Mouse (Mus musculus): ENCODE results near the gene Neurl2. TPM values are rescaled to one million over a fixed set of nuclear protein-coding genes. Genes with fewer than 3 reads are reported as not detected.
"Not testable (repeated sequence)": the region's sequence is repeated elsewhere in the genome, so short reads cannot be mapped to it uniquely, and the experiment has no call there.

The Neurl2 gene
- polyA plus RNA-seq, 1 experiment from 2014 or later = 6.3 TPM

GRCm38 (mm10) chr2:164804533-164805331 is 28.5 kb downstream of the Neurl2 start, which contains the start of the genes Acot8 and Zswim3:
TSS of gene Acot8 (minus strand) at chr2:164804882.
TSS of gene Zswim3 (plus strand) at chr2:164805098.
- DNase-seq (peak; percentile 100), ATAC-seq (ENCODE audit: insufficient read depth) (peak; percentile 97)
- Histone ChIP-seq H3K4me3 (ENCODE audit: low read depth, low read length) (peak within 1 kb of the TSS; percentile 81), H3K9me3 (ENCODE audit: low read depth, low read length) (no peaks in the 10 kb centered on the region), H3K4me2 (peak within 1 kb of the TSS; percentile 88), H3K27ac (ENCODE audit: low read depth) (peak within 1 kb of the TSS; percentile 82), H3K36me3 (ENCODE audit: insufficient read depth) (peaks cover 15% of the 10 kb centered on the region; the same call in 1 of the 2 replicates), H3K4me1 (ENCODE audit: insufficient read depth) (peaks cover 5% of the 10 kb centered on the region), H3K27me3 (ENCODE audit: insufficient read depth, low read length) (no peaks in the 10 kb centered on the region), H3K9ac (peak within 1 kb of the TSS; percentile 81)
- WGBS = under 1% methylated on average over 47 of the region's 47 CpGs
- TF ChIP-seq CTCF (IDR thresholded peaks at IDR 0.05; ENCODE audit: low read depth) = no peak

- Histone ChIP-seq H3K4me1 (ENCODE audit: insufficient read depth) (peaks cover 5% of the 10 kb centered on the region), H3K27ac (ENCODE audit: low read depth) (no peak overlapping the region), H3K4me2 (peak overlapping the region; percentile 88), H3K27me3 (ENCODE audit: insufficient read depth, low read length) (no peaks in the 10 kb centered on the region), H3K9me3 (ENCODE audit: low read depth, low read length) (no peaks in the 10 kb centered on the region), H3K4me3 (ENCODE audit: low read depth, low read length) (peak overlapping the region; percentile 81), H3K36me3 (ENCODE audit: insufficient read depth) (peaks cover 22% of the 10 kb centered on the region; the same call in 1 of the 2 replicates), H3K9ac (peak overlapping the region; percentile 81)
- DNase-seq (no peak), ATAC-seq (ENCODE audit: insufficient read depth) (no peak)
- TF ChIP-seq CTCF (IDR thresholded peaks at IDR 0.05; ENCODE audit: low read depth) = no peak
- 50% methylated on average over 1 of the region's 1 CpGs for whole genome bisulfite sequencing
Observed at GRCm38 (mm10) chr2:164803921-164804313, 29.3 kb downstream of the Neurl2 start.

DNA sequence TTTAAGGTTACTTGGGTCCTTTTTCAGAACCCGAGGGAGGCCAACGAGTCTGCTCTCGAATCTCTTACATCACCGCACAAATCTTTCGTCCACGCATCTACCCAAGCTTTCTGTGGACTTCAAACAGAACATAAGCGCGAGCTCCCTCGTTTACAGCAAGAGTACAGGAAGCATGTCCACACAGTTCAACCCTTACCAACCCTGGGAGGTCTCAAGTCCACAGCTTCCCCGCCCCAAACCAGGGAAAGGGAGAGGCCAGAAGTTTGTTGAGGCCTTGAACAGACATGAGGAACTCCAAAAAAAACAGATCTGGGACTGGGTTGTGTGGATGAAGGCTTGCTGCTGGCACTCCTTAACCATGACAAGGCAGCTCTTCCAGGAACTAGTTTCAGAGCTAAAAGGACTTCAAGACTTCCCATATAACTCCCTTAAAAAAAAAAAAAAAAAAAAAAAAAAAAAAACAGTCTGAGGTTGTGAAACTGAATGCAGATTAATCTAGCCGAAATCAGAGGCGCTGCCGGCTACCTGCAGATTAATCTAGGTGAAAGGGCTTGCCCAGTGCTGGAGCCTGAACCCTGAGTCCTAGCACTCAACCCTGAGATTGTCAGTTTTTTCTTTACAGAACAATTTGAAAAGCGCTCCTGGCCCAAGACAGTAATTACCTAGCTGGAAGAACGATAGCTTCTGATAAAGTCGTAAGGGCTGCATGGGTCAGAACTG is 29.9 kb downstream of the Neurl2 start:
- ATAC-seq (ENCODE audit: insufficient read depth) (no peak), DNase-seq (no peak)
- TF ChIP-seq CTCF (IDR thresholded peaks at IDR 0.05; ENCODE audit: low read depth) = no peak
- Histone ChIP-seq H3K9ac (peak overlapping the region; percentile 81), H3K27me3 (ENCODE audit: insufficient read depth, low read length) (no peaks in the 10 kb centered on the region), H3K27ac (ENCODE audit: low read depth) (no peak overlapping the region), H3K9me3 (ENCODE audit: low read depth, low read length) (no peaks in the 10 kb centered on the region), H3K4me2 (peak overlapping the region; percentile 88), H3K4me3 (ENCODE audit: low read depth, low read length) (peak overlapping the region; percentile 81), H3K4me1 (ENCODE audit: insufficient read depth) (peaks cover 5% of the 10 kb centered on the region), H3K36me3 (ENCODE audit: insufficient read depth) (peaks cover 20% of the 10 kb centered on the region)
- 88% methylated on average over 16 of the region's 16 CpGs for WGBS

GRCm38 (mm10) chr2:164800252-164801004 is 32.8 kb downstream of the Neurl2 start:
- 87% methylated on average over 13 of the region's 13 CpGs for WGBS
- H3K4me1 ChIP-seq (ENCODE audit: insufficient read depth) = peaks cover 5% of the 10 kb centered on the region
- H3K9ac ChIP-seq = no peak overlapping the region
- ATAC-seq (ENCODE audit: insufficient read depth) (no peak), DNase-seq (no peak)
- H3K4me3 ChIP-seq (ENCODE audit: low read depth, low read length) = no peak overlapping the region
- H3K27me3 ChIP-seq (ENCODE audit: insufficient read depth, low read length) = no peaks in the 10 kb centered on the region
- TF ChIP-seq CTCF (IDR thresholded peaks at IDR 0.05; ENCODE audit: low read depth) = no peak
- no peak overlapping the region for H3K4me2 ChIP-seq
- H3K36me3 ChIP-seq (ENCODE audit: insufficient read depth) = peaks cover 48% of the 10 kb centered on the region
- no peak overlapping the region for H3K27ac ChIP-seq (ENCODE audit: low read depth)
- H3K9me3 ChIP-seq (ENCODE audit: low read depth, low read length) = no peaks in the 10 kb centered on the region

DNA sequence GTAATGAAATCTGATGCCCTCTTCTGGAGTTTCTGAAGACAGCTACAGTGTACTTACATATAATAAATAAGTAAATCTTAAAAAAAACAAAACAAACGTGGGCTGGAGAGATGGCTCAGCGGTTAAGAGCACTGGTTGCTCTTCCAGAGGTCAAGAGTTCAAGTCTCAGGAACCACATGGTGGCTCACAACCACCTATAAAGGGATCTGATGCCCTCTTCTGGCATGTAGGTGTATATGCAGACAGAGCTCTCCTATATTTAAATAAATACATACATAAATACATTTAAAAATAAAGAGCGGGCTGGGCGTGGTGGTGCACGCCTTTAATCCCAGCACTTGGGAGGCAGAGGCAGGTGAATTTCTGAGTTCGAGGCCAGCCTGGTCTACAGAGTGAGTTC is 34.7 kb downstream of the Neurl2 start:
- not testable (repeated sequence) for H3K4me2 ChIP-seq
- peaks cover 61% of the 10 kb centered on the region for H3K36me3 ChIP-seq (ENCODE audit: insufficient read depth)
- WGBS = 80% methylated on average over 6 of the region's 6 CpGs

GRCm38 (mm10) chr2:164795868-164796267 is 37.4 kb downstream of the Neurl2 start:
- Histone ChIP-seq H3K4me2 (no peak overlapping the region), H3K4me3 (ENCODE audit: low read depth, low read length) (no peak overlapping the region), H3K4me1 (ENCODE audit: insufficient read depth) (no peaks in the 10 kb centered on the region), H3K36me3 (ENCODE audit: insufficient read depth) (peaks cover 81% of the 10 kb centered on the region), H3K9ac (no peak overlapping the region), H3K9me3 (ENCODE audit: low read depth, low read length) (no peaks in the 10 kb centered on the region), H3K27me3 (ENCODE audit: insufficient read depth, low read length) (no peaks in the 10 kb centered on the region), H3K27ac (ENCODE audit: low read depth) (no peak overlapping the region)
- WGBS = 74% methylated on average over 4 of the region's 4 CpGs
- ATAC-seq (ENCODE audit: insufficient read depth) = no peak
- no peak for TF ChIP-seq CTCF (IDR thresholded peaks at IDR 0.05; ENCODE audit: low read depth)
- DNase-seq = no peak

More for the DNA sequence above, 34.7 kb downstream of the Neurl2 start:
- H3K9me3 ChIP-seq (ENCODE audit: low read depth, low read length); H3K4me1 ChIP-seq (ENCODE audit: insufficient read depth); ATAC-seq (ENCODE audit: insufficient read depth); H3K9ac ChIP-seq; H3K27ac ChIP-seq (ENCODE audit: low read depth); H3K4me3 ChIP-seq (ENCODE audit: low read depth, low read length); H3K27me3 ChIP-seq (ENCODE audit: insufficient read depth, low read length): not testable (repeated sequence)
- DNase-seq = peak; percentile 38
- peak; percentile 35 for TF ChIP-seq CTCF (IDR thresholded peaks at IDR 0.05; ENCODE audit: low read depth)
